Mouse (Mus musculus): Measurements from ENCODE around the gene 2900011O08Rik. TPM values are rescaled to one million over a fixed set of nuclear protein-coding genes. Genes with fewer than 3 reads are reported as not detected.

2900011O08Rik gene
- polyA plus RNA-seq, 1 experiment: 0.38 TPM

- TF ChIP-seq CTCF (IDR thresholded peaks at IDR 0.05; ENCODE audit: borderline replicate concordance, control insufficient read depth, extremely low read depth, insufficient read depth, low read length, poor library complexity): no peak
- no peak for TF ChIP-seq POLR2A (IDR thresholded peaks at IDR 0.05; ENCODE audit: control insufficient read depth, extremely low read depth, insufficient read depth, low read length, poor library complexity)
- H3K27me3 ChIP-seq (ENCODE audit: control insufficient read depth, insufficient read depth, low read length): 0 out of 2 replicates have a peak, but pooled peaks cover 3% of the 10 kb centered on the region
- H3K36me3 ChIP-seq (ENCODE audit: control insufficient read depth, insufficient read depth, low read length): no peaks in the 10 kb centered on the region
- WGBS: 96% methylated on average over 5 of the region's 5 CpGs
- H3K4me1 ChIP-seq (replicated peaks; ENCODE audit: control insufficient read depth, insufficient read depth, low read length): no peaks in the 10 kb centered on the region
- no peak for DNase-seq
- no peak overlapping the region for H3K4me3 ChIP-seq (ENCODE audit: control insufficient read depth, insufficient read depth, low read length)
- no peak overlapping the region for H3K27ac ChIP-seq (ENCODE audit: control insufficient read depth, insufficient read depth, low read length)
These were observed 3.2 kb upstream of the 2900011O08Rik start for GRCm38 (mm10) chr16:13983161-13983560.

GRCm38 (mm10) chr16:13986197-13986573 is 219 bp upstream of the 2900011O08Rik start:
- no peak for DNase-seq
- H3K4me3 ChIP-seq (ENCODE audit: control insufficient read depth, insufficient read depth, low read length): no peak overlapping the region
- 84% methylated on average over 3 of the region's 3 CpGs for WGBS
- no peaks in the 10 kb centered on the region for H3K36me3 ChIP-seq (ENCODE audit: control insufficient read depth, insufficient read depth, low read length)
- TF ChIP-seq POLR2A (IDR thresholded peaks at IDR 0.05; ENCODE audit: control insufficient read depth, extremely low read depth, insufficient read depth, low read length, poor library complexity) (no peak), CTCF (IDR thresholded peaks at IDR 0.05; ENCODE audit: borderline replicate concordance, control insufficient read depth, extremely low read depth, insufficient read depth, low read length, poor library complexity) (no peak)
- H3K27me3 ChIP-seq (ENCODE audit: control insufficient read depth, insufficient read depth, low read length): 0 out of 2 replicates have a peak, but pooled peaks cover 3% of the 10 kb centered on the region
- no peak overlapping the region for H3K27ac ChIP-seq (ENCODE audit: control insufficient read depth, insufficient read depth, low read length)
- H3K4me1 ChIP-seq (replicated peaks; ENCODE audit: control insufficient read depth, insufficient read depth, low read length): no peaks in the 10 kb centered on the region

DNA sequence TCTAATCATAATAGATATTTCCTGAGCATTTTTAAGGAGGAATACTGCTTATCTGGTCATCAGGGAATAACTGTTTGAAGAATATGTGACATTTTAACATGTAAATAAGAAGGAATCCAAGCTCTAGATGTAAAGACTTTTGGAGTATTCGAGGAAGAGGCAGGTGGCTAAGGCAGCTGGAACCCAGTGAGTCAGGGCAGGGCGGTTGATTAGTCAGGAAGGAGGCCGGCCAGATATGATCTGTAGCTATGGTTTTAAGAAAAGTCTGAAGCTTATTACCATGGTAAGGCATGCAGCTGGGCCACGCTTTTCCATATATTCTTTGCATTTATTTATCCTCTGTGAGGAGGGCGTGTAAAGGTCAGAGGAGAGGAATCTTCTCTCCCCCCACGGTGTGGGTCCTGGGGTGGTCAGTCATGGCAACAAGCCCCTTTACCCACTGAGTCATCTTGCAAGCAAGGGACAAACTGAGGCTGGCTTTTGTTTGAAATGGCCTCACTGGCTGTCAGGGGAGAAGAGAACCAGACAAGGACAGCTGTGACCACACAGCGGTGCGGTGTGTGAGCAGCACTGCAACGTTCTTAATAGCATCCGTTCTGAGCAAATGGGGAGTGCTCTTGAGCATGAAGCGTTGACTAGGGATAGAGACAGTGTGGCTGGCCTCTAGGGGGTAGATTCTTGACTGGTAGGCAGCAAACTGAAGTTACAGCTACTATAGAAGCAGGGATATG is 6.3 kb downstream of the 2900011O08Rik start:
- no peak overlapping the region for H3K4me3 ChIP-seq (ENCODE audit: control insufficient read depth, insufficient read depth, low read length)
- no peaks in the 10 kb centered on the region for H3K36me3 ChIP-seq (ENCODE audit: control insufficient read depth, insufficient read depth, low read length)
- H3K4me1 ChIP-seq (replicated peaks; ENCODE audit: control insufficient read depth, insufficient read depth, low read length): no peaks in the 10 kb centered on the region
- WGBS: 89% methylated on average over 11 of the region's 11 CpGs
- no peak overlapping the region for H3K27ac ChIP-seq (ENCODE audit: control insufficient read depth, insufficient read depth, low read length)
- H3K27me3 ChIP-seq (ENCODE audit: control insufficient read depth, insufficient read depth, low read length): no peaks in the 10 kb centered on the region
- DNase-seq: no peak
- no peak for TF ChIP-seq CTCF (IDR thresholded peaks at IDR 0.05; ENCODE audit: borderline replicate concordance, control insufficient read depth, extremely low read depth, insufficient read depth, low read length, poor library complexity)
- TF ChIP-seq POLR2A (IDR thresholded peaks at IDR 0.05; ENCODE audit: control insufficient read depth, extremely low read depth, insufficient read depth, low read length, poor library complexity): no peak

DNA sequence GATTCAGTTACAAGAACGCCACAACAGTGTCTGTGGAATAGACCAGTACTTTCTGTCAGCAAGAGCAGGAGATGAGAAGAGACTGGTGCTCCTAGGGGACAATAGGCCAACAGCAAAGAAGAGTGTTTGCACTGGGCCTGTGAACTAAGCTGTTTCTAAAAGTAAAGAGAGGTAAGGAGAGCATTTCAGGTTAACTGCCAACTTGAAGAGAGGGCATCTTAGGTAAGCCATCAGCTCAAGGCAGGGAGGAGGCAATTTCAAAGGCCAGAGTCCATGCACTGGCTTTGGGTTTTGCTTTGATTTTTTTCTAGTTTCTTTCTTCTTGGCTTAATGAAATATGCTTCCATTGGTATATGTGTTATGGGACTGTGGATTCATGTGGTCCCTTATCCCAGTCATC is 7.7 kb downstream of the 2900011O08Rik start:
- H3K4me1 ChIP-seq (replicated peaks; ENCODE audit: control insufficient read depth, insufficient read depth, low read length): no peaks in the 10 kb centered on the region
- no peaks in the 10 kb centered on the region for H3K36me3 ChIP-seq (ENCODE audit: control insufficient read depth, insufficient read depth, low read length)
- no peak overlapping the region for H3K27ac ChIP-seq (ENCODE audit: control insufficient read depth, insufficient read depth, low read length)
- no peak for TF ChIP-seq CTCF (IDR thresholded peaks at IDR 0.05; ENCODE audit: borderline replicate concordance, control insufficient read depth, extremely low read depth, insufficient read depth, low read length, poor library complexity)
- TF ChIP-seq POLR2A (IDR thresholded peaks at IDR 0.05; ENCODE audit: control insufficient read depth, extremely low read depth, insufficient read depth, low read length, poor library complexity): no peak
- no peaks in the 10 kb centered on the region for H3K27me3 ChIP-seq (ENCODE audit: control insufficient read depth, insufficient read depth, low read length)
- H3K4me3 ChIP-seq (ENCODE audit: control insufficient read depth, insufficient read depth, low read length): no peak overlapping the region
- 95% methylated on average over 1 of the region's 1 CpGs for WGBS
- DNase-seq: no peak

- no peaks in the 10 kb centered on the region for H3K36me3 ChIP-seq (ENCODE audit: control insufficient read depth, insufficient read depth, low read length)
- WGBS: 44% methylated on average over 1 of the region's 1 CpGs
- no peaks in the 10 kb centered on the region for H3K4me1 ChIP-seq (replicated peaks; ENCODE audit: control insufficient read depth, insufficient read depth, low read length)
- no peak overlapping the region for H3K4me3 ChIP-seq (ENCODE audit: control insufficient read depth, insufficient read depth, low read length)
- no peak overlapping the region for H3K27ac ChIP-seq (ENCODE audit: control insufficient read depth, insufficient read depth, low read length)
- no peaks in the 10 kb centered on the region for H3K27me3 ChIP-seq (ENCODE audit: control insufficient read depth, insufficient read depth, low read length)
- no peak for TF ChIP-seq CTCF (IDR thresholded peaks at IDR 0.05; ENCODE audit: borderline replicate concordance, control insufficient read depth, extremely low read depth, insufficient read depth, low read length, poor library complexity)
- no peak for TF ChIP-seq POLR2A (IDR thresholded peaks at IDR 0.05; ENCODE audit: control insufficient read depth, extremely low read depth, insufficient read depth, low read length, poor library complexity)
- no peak for DNase-seq
These were observed 8.1 kb downstream of the 2900011O08Rik start for GRCm38 (mm10) chr16:13994502-13994901.

GRCm38 (mm10) chr16:14003386-14004130 is 17.2 kb downstream of the 2900011O08Rik start:
- 50% methylated on average over 8 of the region's 8 CpGs for WGBS
- Histone ChIP-seq H3K27ac (ENCODE audit: control insufficient read depth, insufficient read depth, low read length) (no peak overlapping the region), H3K36me3 (ENCODE audit: control insufficient read depth, insufficient read depth, low read length) (no peaks in the 10 kb centered on the region), H3K27me3 (ENCODE audit: control insufficient read depth, insufficient read depth, low read length) (no peaks in the 10 kb centered on the region), H3K4me3 (ENCODE audit: control insufficient read depth, insufficient read depth, low read length) (no peak overlapping the region), H3K4me1 (replicated peaks; ENCODE audit: control insufficient read depth, insufficient read depth, low read length) (no peaks in the 10 kb centered on the region; the same call in 1 of the 2 replicates)
- DNase-seq: no peak
- TF ChIP-seq CTCF (IDR thresholded peaks at IDR 0.05; ENCODE audit: borderline replicate concordance, control insufficient read depth, extremely low read depth, insufficient read depth, low read length, poor library complexity) (no peak), POLR2A (IDR thresholded peaks at IDR 0.05; ENCODE audit: control insufficient read depth, extremely low read depth, insufficient read depth, low read length, poor library complexity) (no peak)
